Mouse (Mus musculus) layer of hippocampus, postnatal 25 days (tissue): ENCODE measurements around the gene Arpc4. TPM values are rescaled to one million over a fixed set of nuclear protein-coding genes. Genes with fewer than 3 reads are reported as not detected.

ENCODE experiments used
- DNase-seq, 2 experiments: peaks; one replicate each; pipeline ENCODE4 v3.0.0; 2022; ENCODE audit warnings: mixed read lengths in 2 of 2, low spot score in 1 of 2; ENCODE audit errors: extremely low spot score in 1 of 2
- microRNA-seq, 2 experiments: library from miRNA; unstranded; fragments of <30 nt; microRNA quantifications; one replicate each; pipeline ENCODE4 v1.2.0; 2021
- total RNA-seq, 2 experiments: library from RNA; stranded (reverse); gene quantifications; 2 replicates each; pipeline ENCODE4 v1.2.3; 2021

Gene Arpc4
- total RNA-seq, 2 experiments from 2014 or later: 320 to 364 TPM

DNA sequence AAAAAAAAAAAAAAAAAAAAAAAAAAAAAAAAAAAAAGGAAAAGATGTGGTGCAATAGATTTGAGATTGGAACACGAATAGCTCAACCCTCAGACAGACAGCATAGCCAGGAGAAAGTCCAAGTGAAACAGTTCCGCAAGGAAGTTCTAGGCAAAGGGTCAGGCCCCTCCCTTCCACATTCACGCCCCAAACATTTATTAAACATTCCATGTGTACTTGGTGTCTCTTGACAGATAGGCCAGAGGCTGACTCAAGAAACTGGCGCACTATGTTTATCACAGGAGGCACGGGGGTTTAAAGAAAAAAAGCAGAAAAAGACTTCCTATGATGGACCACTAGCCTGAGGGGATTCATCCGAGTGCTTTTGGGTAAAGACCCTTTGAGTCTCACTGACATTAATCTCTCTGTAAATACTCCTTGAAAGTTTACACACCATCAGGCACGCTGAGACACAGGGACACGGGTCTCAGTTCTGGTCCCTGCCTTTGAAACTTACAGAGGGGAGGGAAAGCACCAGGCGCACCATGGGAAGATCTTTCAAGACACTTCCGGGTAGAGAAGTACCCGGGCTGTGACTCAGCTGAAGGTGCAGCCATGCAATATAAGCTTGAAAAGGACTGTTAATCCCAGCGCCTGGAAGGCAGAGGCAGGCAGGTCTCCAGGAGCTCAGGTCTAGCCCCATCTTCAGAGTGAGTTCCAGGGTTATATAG, 61.0 kb downstream of the Arpc4 start:
- no peak for DNase-seq

Small RNA genes lying within 50 kb of the gene (microRNA-seq; reads per million reads assigned to microRNA genes)
- 0 reads per million in 2 experiments for gene Gm24387

Other genes starting within 250 kb of the Arpc4 start
- gene Lhfpl4, start 182.7 kb upstream of the Arpc4 start, total RNA-seq: 10 to 100 TPM; 73.2 to 84.9 TPM
- 10 to 100 TPM; 15.7 to 17.3 TPM for gene Mtmr14, start 140.3 kb upstream of the Arpc4 start, total RNA-seq
- gene Cpne9, start 95.8 kb upstream of the Arpc4 start, total RNA-seq: 10 to 100 TPM; 17.5 to 18.9 TPM
- 10 to 100 TPM; 32.2 to 35.1 TPM for gene Brpf1, start 71.0 kb upstream of the Arpc4 start, total RNA-seq
- 1 to 10 TPM; 7.8 to 8.2 TPM for gene Ogg1, start 51.1 kb upstream of the Arpc4 start, total RNA-seq
- 10 to 100 TPM; 46.7 to 51.6 TPM for gene Camk1, start 34.1 kb upstream of the Arpc4 start, total RNA-seq
- 10 to 100 TPM; 50.1 to 53.2 TPM for gene Tada3, start 232 bp upstream of the Arpc4 start, total RNA-seq
- gene Ttll3, start 11.1 kb downstream of the Arpc4 start, total RNA-seq: 10 to 100 TPM; 13.1 to 20.7 TPM
- 10 to 100 TPM; 32.7 to 32.9 TPM for gene Rpusd3, start 41.2 kb downstream of the Arpc4 start, total RNA-seq
- gene Cidec, start 57.6 kb downstream of the Arpc4 start, total RNA-seq: not detected
- 10 to 100 TPM; 42.8 to 48.0 TPM for gene Jagn1, start 64.5 kb downstream of the Arpc4 start, total RNA-seq
- gene Il17re, start 80.4 kb downstream of the Arpc4 start, total RNA-seq: under 1 TPM; 0.22 to 0.52 TPM
- gene Il17rc, start 93.3 kb downstream of the Arpc4 start, total RNA-seq: 1 to 10 TPM; 6.0 to 6.3 TPM
- 100 to 1,000 TPM; 104 to 117 TPM for gene Creld1, start 105.2 kb downstream of the Arpc4 start, total RNA-seq
- gene Prrt3, start 123.8 kb downstream of the Arpc4 start, total RNA-seq: 10 to 100 TPM; 54.7 to 57.0 TPM
- 10 to 100 TPM; 76.8 to 85.4 TPM for gene Emc3, start 153.5 kb downstream of the Arpc4 start, total RNA-seq
- 1 to 10 TPM; 1.4 to 2.3 TPM for gene Fancd2, start 153.6 kb downstream of the Arpc4 start, total RNA-seq
- gene Fancd2os, start 222.6 kb downstream of the Arpc4 start, total RNA-seq: under 1 TPM; 0.20 to 0.80 TPM
- 100 to 1,000 TPM; 228 to 246 TPM for gene Brk1, start 226.7 kb downstream of the Arpc4 start, total RNA-seq
- 10 to 100 TPM; 47.3 to 52.3 TPM for gene Vhl, start 245.8 kb downstream of the Arpc4 start, total RNA-seq